Mouse (Mus musculus): ENCODE results near the gene Ccdc159.

Gene Ccdc159

GRCm38 (mm10) chr9:21962010-21962409 is 34.7 kb downstream of the Ccdc159 start:
- peak in 1 of 2 experiments; percentile 21 for DNase-seq

- peak; percentile 43 to 63 for DNase-seq
Measured at GRCm38 (mm10) chr9:21962416-21963059, 35.3 kb downstream of the Ccdc159 start.

GRCm38 (mm10) chr9:21963417-21963816 is 36.1 kb downstream of the Ccdc159 start, which contains the start of gene Epor:
Gene Epor (minus strand): TSS chr9:21963506.
- DNase-seq, result no peak

- DNase-seq, result no peak
Measured at GRCm38 (mm10) chr9:21968883-21969282, 41.6 kb downstream of the Ccdc159 start.

GRCm38 (mm10) chr9:21969304-21969703 is 42.0 kb downstream of the Ccdc159 start:
- no peak for DNase-seq

- DNase-seq, result no peak
Measured at GRCm38 (mm10) chr9:21976626-21977175, 49.4 kb downstream of the Ccdc159 start.

- DNase-seq, result peak; percentile 31 to 35
Measured at GRCm38 (mm10) chr9:21977331-21977730, 50.1 kb downstream of the Ccdc159 start.

- DNase-seq, result peak; percentile 62 to 67
Measured at GRCm38 (mm10) chr9:21977972-21978371, 50.7 kb downstream of the Ccdc159 start.

GRCm38 (mm10) chr9:21978398-21979128 is 51.3 kb downstream of the Ccdc159 start:
- no peak for DNase-seq

- no peak for DNase-seq
Measured at GRCm38 (mm10) chr9:21983911-21984310, 56.6 kb downstream of the Ccdc159 start.

Data from cerebellum, postnatal 36 days (tissue).